Mouse (Mus musculus) G1E-ER4 (cell line): Measurements from ENCODE around the gene Tmem266. TPM values are rescaled to one million over a fixed set of nuclear protein-coding genes. Genes with fewer than 3 reads are reported as not detected.

Experiments used
- GATA1 ChIP-seq: IDR thresholded peaks from one replicate; pipeline ENCODE4 v1.8.0; 2012; ENCODE audit warnings: low read length, inconsistent platforms
- polyA plus RNA-seq: library from polyadenylated mRNA; stranded (reverse); fragments of >175 nt; gene quantifications from 2 replicates; pipeline ENCODE4 v1.2.3, GENCODE M21; 2012

Tmem266 gene
- polyA plus RNA-seq, 1 experiment, result not detected

- TF ChIP-seq GATA1, result no peak
These were observed 41.3 kb downstream of the Tmem266 start for GRCm38 (mm10) chr9:55368011-55368410.

- TF ChIP-seq GATA1, result no peak
These were observed 45.2 kb downstream of the Tmem266 start for GRCm38 (mm10) chr9:55371908-55372307.

DNA sequence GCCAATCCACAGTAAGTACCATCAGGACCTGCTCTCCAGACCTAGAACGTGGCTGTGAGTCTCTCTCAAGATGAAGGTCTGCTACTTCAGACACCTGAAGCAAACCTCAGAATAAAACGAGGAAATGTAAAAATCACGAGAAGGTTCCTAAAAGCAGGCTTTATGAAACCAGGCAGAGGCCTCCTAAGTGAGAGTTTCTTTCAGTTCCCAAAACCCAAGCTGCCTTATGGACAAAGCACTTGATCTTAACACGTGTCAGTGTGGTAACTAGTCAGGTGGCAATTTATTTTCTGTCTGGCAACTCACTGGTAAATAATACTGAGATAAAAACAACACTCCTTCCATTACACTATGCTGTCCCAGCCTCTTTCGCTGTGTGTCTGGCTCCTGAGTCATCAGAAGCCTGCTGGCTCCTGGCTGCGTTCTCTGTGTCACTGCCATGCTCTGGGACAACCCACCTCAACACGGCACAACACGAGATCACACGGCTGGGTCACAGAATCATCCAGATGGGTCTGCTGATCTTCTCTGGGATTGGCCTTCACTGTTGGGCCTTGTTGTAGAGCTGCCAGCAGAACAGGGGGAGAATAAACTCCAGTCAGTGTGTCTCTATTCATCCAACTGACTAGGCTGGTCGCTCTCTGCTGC, 51.0 kb downstream of the Tmem266 start:
- no peak for TF ChIP-seq GATA1

- TF ChIP-seq GATA1, result no peak
These were observed 54.7 kb downstream of the Tmem266 start for GRCm38 (mm10) chr9:55381456-55381855.

DNA sequence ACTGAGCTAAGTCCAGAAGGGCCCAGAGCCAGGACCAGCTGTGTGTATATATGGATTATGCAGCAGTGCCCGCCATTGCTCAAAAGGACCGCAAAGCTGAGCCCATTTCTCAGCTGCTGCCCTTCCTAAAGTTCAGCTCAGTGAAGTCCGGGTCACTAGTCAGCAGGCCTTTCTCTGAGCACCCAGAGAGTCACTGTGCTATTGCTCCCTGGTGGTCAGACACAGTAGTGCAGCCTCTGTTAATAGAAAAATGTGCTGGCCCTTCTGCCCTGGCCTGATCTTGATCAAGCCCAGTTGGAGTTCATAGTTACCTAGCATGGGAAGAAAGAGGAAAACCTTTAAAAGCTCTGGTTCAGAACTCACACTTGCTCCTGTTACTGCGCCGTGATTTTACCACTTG, 55.7 kb downstream of the Tmem266 start:
- no peak for TF ChIP-seq GATA1

DNA sequence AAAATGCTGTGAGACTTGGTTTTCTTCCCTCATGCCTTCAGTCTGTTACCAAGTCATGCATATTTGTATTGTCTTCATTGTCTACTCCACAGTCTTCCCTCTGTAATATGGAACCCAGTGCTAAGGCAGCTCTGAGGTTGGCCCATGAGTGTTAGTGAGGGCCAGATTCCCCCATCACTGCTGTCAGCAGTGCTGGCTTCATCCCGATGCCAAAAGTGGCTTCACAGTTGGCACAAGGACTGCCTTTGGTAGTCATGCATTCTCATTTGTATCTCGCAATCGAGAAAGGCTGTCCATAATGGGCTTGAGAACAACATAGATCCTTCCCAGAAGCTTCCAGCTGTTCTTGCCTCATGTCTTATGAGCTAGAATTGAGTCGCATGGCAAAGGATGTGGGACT, 59.4 kb downstream of the Tmem266 start:
- no peak for TF ChIP-seq GATA1

- TF ChIP-seq GATA1, result no peak
These were observed 61.3 kb downstream of the Tmem266 start for GRCm38 (mm10) chr9:55387862-55388505.

- no peak for TF ChIP-seq GATA1
These were observed 65.4 kb downstream of the Tmem266 start for GRCm38 (mm10) chr9:55391909-55392658.

DNA sequence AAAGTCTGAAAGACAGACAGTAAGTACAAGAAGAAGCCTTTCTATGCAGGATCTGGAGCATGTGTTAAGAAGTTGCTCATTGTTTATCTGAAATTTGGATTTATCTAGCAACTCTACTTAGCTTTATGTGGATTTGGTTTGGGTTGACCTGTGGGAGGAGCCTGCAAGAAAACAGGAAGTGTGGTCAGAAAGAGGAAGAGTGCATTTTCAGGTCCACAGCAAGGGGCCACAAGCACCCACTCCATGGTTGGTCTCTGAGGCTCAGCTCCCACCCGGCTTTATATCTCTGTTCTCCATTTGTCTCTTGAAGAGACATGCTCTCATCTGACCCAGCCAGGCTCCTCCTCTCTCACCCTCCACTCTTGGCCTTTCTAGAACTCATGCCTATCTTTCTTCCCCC, 68.9 kb downstream of the Tmem266 start:
- TF ChIP-seq GATA1, result no peak

DNA sequence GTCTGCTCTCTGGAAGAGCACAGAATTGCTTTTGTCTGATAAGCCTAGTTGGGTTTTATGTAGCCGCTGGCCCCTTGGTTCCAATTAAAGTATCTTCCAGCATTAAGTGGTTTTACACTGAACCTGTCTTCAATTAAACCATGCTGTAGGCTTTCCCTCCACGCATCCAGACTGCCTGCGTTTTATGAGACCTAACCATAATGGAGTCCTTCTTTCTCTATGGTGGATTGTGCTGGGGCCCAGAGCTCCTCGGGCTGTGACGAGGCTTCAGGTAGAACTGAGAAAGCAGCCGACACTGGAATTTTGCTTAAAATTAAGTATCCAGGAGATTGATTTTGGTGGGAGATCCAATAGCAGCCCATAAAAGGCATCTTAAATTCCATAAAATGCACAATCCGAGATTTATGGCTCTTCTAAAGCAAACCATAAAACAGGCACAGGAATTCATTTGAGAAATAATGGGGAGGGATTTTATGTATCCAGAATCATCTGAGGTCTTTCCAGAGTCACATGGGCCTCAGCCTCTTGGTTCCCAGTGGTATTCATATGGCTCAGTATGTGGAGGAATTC, 72.4 kb downstream of the Tmem266 start:
- no peak for TF ChIP-seq GATA1

DNA sequence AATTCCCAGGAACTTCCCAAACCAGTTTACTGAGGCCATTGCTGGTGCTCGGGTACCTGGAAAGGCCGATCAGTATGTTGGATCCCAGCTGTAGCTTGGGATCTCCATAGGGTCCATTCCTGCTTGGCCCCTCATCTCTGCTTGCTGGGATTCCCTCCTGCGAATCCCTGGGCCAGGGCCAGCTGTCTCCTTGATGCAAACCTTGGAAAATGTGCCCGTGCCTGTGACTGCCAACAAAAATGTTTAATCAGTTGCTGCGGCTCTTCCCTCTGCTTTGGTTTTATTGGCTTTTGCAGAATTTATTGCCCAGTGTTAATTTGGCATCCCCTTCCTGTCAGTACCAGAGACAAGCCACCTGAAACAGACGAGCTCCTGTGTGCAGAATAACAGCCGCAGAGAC, 75.6 kb downstream of the Tmem266 start:
- TF ChIP-seq GATA1, result no peak

- TF ChIP-seq GATA1, result no peak
These were observed 77.5 kb downstream of the Tmem266 start for GRCm38 (mm10) chr9:55404256-55404655.

DNA sequence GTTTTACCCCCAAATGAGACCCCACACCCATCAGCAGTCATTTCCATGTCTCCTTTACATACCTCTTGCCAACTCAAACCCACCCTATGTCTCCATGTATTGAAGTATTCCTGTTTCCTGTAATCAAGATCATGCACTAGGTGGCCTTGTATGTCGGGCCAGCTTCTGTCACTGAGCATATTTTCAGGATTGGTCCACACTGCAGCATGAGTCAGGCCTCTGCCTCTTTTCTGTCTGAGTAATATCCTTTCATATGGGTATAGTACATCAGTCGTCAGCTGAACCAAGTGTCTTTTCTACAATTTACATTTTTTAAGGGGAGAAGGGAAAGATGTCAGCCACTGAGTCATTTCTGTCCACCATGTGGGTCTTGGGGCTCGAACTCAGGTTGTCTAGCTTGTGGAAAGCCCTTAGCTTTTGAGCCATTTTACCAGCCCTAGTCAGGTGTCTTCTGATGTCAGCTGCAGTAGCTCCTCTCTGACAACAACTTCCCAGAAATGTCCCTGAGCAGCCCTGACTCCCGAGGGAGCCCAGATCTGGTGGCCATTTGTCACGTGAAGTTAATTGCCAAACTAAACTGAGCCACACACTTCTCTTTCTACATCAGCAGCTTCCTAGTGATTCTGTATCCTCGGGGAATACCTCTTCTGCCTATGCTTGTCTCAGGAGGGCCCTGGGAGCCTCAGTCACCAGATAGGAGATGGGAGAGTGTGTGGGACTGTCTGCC, 78.4 kb downstream of the Tmem266 start:
- no peak for TF ChIP-seq GATA1

DNA sequence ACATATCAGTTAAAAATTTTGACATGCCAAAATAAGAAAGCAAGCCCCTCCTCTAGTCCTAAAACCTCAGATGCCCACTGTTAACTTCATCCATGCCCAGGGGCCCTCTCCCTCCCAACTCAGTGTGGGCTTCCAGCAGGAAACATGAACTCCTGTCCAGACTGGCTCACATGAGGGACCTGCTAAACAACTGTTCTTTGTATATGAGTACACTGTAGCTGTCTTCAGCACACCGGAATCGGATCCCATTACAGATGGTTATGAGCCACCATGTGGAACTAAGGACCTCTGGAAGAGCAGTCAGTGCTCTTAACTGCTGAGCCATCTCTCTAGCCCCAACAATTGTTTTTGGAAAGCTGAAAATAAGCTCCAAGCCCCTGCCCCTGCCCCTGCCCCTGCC, 80.1 kb downstream of the Tmem266 start:
- no peak for TF ChIP-seq GATA1

- no peak for TF ChIP-seq GATA1
These were observed 82.1 kb downstream of the Tmem266 start for GRCm38 (mm10) chr9:55408851-55409250.

DNA sequence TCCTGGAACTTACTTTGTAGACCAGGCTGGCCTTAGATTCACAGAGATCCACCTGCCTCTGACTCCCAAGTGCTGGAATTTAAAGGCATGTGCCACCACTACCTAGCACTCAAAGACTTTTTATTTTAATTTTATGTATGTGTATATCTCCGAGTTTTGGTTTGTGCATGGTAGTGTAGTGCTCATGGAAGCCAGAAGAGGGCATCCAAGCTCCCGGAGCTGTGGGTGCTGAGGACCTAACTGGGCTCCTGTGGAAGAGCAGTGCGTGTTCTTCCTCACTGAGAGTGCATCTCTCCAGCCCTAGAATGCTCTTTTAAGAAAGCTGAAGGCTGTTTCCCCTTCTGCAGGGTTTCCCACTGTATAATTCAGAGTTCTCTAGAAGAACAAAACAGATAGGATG, 83.1 kb downstream of the Tmem266 start:
- TF ChIP-seq GATA1, result no peak
